Mouse (Mus musculus) liver, adult 2 months (tissue): Measurements from ENCODE around the gene Vmn2r90.
"Not testable (repeated sequence)": the region's sequence is repeated elsewhere in the genome, so short reads cannot be mapped to it uniquely, and the experiment has no call there.

Source experiments
- CTCF ChIP-seq: fragments of 200-500 bp; IDR thresholded peaks from 2 replicates; pipeline ENCODE4 v1.5.1; 2011; ENCODE audit warnings: low read depth, low read length, control low read depth
- POLR2A ChIP-seq: fragments of 200-500 bp; IDR thresholded peaks from 2 replicates; pipeline ENCODE4 v1.6.1; 2011; ENCODE audit warnings: low read length, control low read depth; ENCODE audit not compliant: insufficient read depth; ENCODE audit errors: extremely low read depth

GRCm38 (mm10) chr17:17741516-17741915 lies 38.0 kb downstream of the Vmn2r90 start:
- not testable (repeated sequence) for TF ChIP-seq CTCF, POLR2A
